Mouse (Mus musculus) C2C12 (cell line): ENCODE measurements around the gene Wdr83os.

Experiments used
- CEBPB ChIP-seq: IDR thresholded peaks from one replicate; pipeline ENCODE4 v1.6.1; 2011; ENCODE audit warnings: low read depth, mild to moderate bottlenecking, control low read depth, moderate library complexity
- CTCF ChIP-seq: IDR thresholded peaks from one replicate; pipeline ENCODE4 v1.5.1; 2011; ENCODE audit not compliant: control insufficient read depth, insufficient read depth, insufficient read length
- FOSL1 ChIP-seq: IDR thresholded peaks from one replicate; pipeline ENCODE4 v1.8.0; 2011; ENCODE audit warnings: mild to moderate bottlenecking, low read length; ENCODE audit not compliant: poor library complexity, insufficient read depth, severe bottlenecking
- MAX ChIP-seq: IDR thresholded peaks from one replicate; pipeline ENCODE4 v1.6.1; 2011; ENCODE audit warnings: mild to moderate bottlenecking, control low read depth
- MYOG ChIP-seq: IDR thresholded peaks from one replicate; pipeline ENCODE4 v1.6.1; 2011; ENCODE audit not compliant: control insufficient read depth, insufficient read length; ENCODE audit errors: extremely low read depth
- USF1 ChIP-seq: IDR thresholded peaks from one replicate; pipeline ENCODE4 v1.6.1; 2011; ENCODE audit warnings: low read depth, mild to moderate bottlenecking, control low read depth, moderate library complexity

GRCm38 (mm10) chr8:85090856-85091255 is 10.3 kb downstream of the Wdr83os start:
- TF ChIP-seq CTCF (no peak), CEBPB (no peak), USF1 (no peak), MAX (no peak), FOSL1 (no peak), MYOG (no peak)
